Mouse (Mus musculus) liver, embryonic 14.5 days (tissue): Measurements from ENCODE around the gene Tmprss13.

ENCODE experiments used
- CTCF ChIP-seq: IDR thresholded peaks from 2 replicates; pipeline ENCODE4 v1.5.1; 2016; ENCODE audit warnings: antibody characterized with exemption, low read depth, control low read depth
- EP300 ChIP-seq: IDR thresholded peaks from 2 replicates; pipeline ENCODE4 v1.6.1; 2016; ENCODE audit warnings: antibody characterized with exemption, low read depth

- no peak for TF ChIP-seq CTCF
- TF ChIP-seq EP300: no peak
These were observed 52.4 kb downstream of the Tmprss13 start for GRCm38 (mm10) chr9:45371337-45371707.
